Mouse (Mus musculus): Measurements from ENCODE around the gene Tmem212. TPM values are rescaled to one million over a fixed set of nuclear protein-coding genes. Genes with fewer than 3 reads are reported as not detected.

Tmem212 gene
- polyA plus RNA-seq, 2 experiments: not detected

- ATAC-seq (ENCODE audit: low FRiP score, low read depth) (no peak), DNase-seq (ENCODE audit: low spot score) (no peak)
- Histone ChIP-seq H3K9me3 (ENCODE audit: control insufficient read depth, low read length) (no peaks in the 10 kb centered on the region), H3K27me3 (ENCODE audit: control insufficient read depth, insufficient read depth, low read length) (no peaks in the 10 kb centered on the region), H3K36me3 (ENCODE audit: control insufficient read depth, insufficient read depth, low read length) (no peaks in the 10 kb centered on the region), H3K27ac (replicated peaks; ENCODE audit: low read depth, low read length) (no peak overlapping the region), H3K4me1 (ENCODE audit: control insufficient read depth, insufficient read depth, low read length) (no peaks in the 10 kb centered on the region), H3K9ac (ENCODE audit: low read depth, low read length, severe bottlenecking) (no peak overlapping the region), H3K4me3 (replicated peaks; ENCODE audit: low read length) (no peak overlapping the region), H3K4me2 (replicated peaks; ENCODE audit: low read depth, low read length, severe bottlenecking) (no peak overlapping the region)
- 77% methylated on average over 9 of the region's 9 CpGs for WGBS
- no peak for TF ChIP-seq POLR2A (IDR thresholded peaks at IDR 0.05; ENCODE audit: borderline replicate concordance, extremely low read depth, insufficient read depth, insufficient read length)
Measured at GRCm38 (mm10) chr3:27873268-27874073, 22.7 kb downstream of the Tmem212 start.

- DNase-seq (ENCODE audit: low spot score) (no peak), ATAC-seq (ENCODE audit: low FRiP score, low read depth) (no peak)
- no peak overlapping the region for H3K9ac ChIP-seq (ENCODE audit: low read depth, low read length, severe bottlenecking)
- H3K27ac ChIP-seq (replicated peaks; ENCODE audit: low read depth, low read length): no peak overlapping the region
- H3K4me1 ChIP-seq (ENCODE audit: control insufficient read depth, insufficient read depth, low read length): no peaks in the 10 kb centered on the region
- 88% methylated on average over 4 of the region's 4 CpGs for WGBS
- no peak overlapping the region for H3K4me2 ChIP-seq (replicated peaks; ENCODE audit: low read depth, low read length, severe bottlenecking)
- no peak overlapping the region for H3K4me3 ChIP-seq (replicated peaks; ENCODE audit: low read length)
- H3K36me3 ChIP-seq (ENCODE audit: control insufficient read depth, insufficient read depth, low read length): no peaks in the 10 kb centered on the region
- TF ChIP-seq POLR2A (IDR thresholded peaks at IDR 0.05; ENCODE audit: borderline replicate concordance, extremely low read depth, insufficient read depth, insufficient read length): no peak
- H3K9me3 ChIP-seq (ENCODE audit: control insufficient read depth, low read length): no peaks in the 10 kb centered on the region
- H3K27me3 ChIP-seq (ENCODE audit: control insufficient read depth, insufficient read depth, low read length): no peaks in the 10 kb centered on the region
Measured at GRCm38 (mm10) chr3:27872429-27872828, 23.7 kb downstream of the Tmem212 start.

- ATAC-seq (ENCODE audit: low FRiP score, low read depth) (no peak), DNase-seq (ENCODE audit: low spot score) (no peak)
- Histone ChIP-seq H3K4me1 (ENCODE audit: control insufficient read depth, insufficient read depth, low read length) (no peaks in the 10 kb centered on the region), H3K9ac (ENCODE audit: low read depth, low read length, severe bottlenecking) (no peak overlapping the region), H3K4me3 (replicated peaks; ENCODE audit: low read length) (no peak overlapping the region), H3K9me3 (ENCODE audit: control insufficient read depth, low read length) (no peaks in the 10 kb centered on the region), H3K27ac (replicated peaks; ENCODE audit: low read depth, low read length) (no peak overlapping the region), H3K4me2 (replicated peaks; ENCODE audit: low read depth, low read length, severe bottlenecking) (no peak overlapping the region), H3K36me3 (ENCODE audit: control insufficient read depth, insufficient read depth, low read length) (no peaks in the 10 kb centered on the region), H3K27me3 (ENCODE audit: control insufficient read depth, insufficient read depth, low read length) (no peaks in the 10 kb centered on the region)
- TF ChIP-seq POLR2A (IDR thresholded peaks at IDR 0.05; ENCODE audit: borderline replicate concordance, extremely low read depth, insufficient read depth, insufficient read length): no peak
- WGBS: 96% methylated on average over 3 of the region's 3 CpGs
Measured at GRCm38 (mm10) chr3:27871891-27872290, 24.3 kb downstream of the Tmem212 start.

DNA sequence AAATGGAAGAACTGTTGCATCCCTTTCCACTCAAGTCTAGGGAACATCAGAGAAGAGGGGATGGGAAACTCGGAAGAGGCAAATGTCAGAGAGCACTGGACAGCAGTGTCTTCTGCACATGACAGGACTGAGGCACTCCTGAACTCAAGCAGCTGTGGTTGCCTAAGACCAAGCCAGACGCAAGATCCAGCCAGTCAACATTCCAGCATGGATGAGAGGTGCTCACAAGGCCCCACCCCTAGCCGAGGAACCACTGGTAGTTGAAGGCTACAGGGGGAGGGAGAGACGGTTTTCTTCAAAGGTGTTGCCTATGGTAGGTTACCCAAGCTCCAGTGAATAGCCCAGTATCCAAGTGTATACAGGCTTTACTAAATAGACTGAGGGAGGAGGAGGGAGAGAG lies 24.8 kb downstream of the Tmem212 start:
- no peaks in the 10 kb centered on the region for H3K36me3 ChIP-seq (ENCODE audit: control insufficient read depth, insufficient read depth, low read length)
- H3K9me3 ChIP-seq (ENCODE audit: control insufficient read depth, low read length): no peaks in the 10 kb centered on the region
- DNase-seq (ENCODE audit: low spot score) (no peak), ATAC-seq (ENCODE audit: low FRiP score, low read depth) (no peak)
- H3K9ac ChIP-seq (ENCODE audit: low read depth, low read length, severe bottlenecking): no peak overlapping the region
- TF ChIP-seq POLR2A (IDR thresholded peaks at IDR 0.05; ENCODE audit: borderline replicate concordance, extremely low read depth, insufficient read depth, insufficient read length): no peak
- WGBS: 67% methylated on average over 4 of the region's 4 CpGs
- H3K4me1 ChIP-seq (ENCODE audit: control insufficient read depth, insufficient read depth, low read length): 0 out of 2 replicates have a peak, but pooled peaks cover under 1% of the 10 kb centered on the region
- H3K27ac ChIP-seq (replicated peaks; ENCODE audit: low read depth, low read length): no peak overlapping the region
- no peaks in the 10 kb centered on the region for H3K27me3 ChIP-seq (ENCODE audit: control insufficient read depth, insufficient read depth, low read length)
- H3K4me2 ChIP-seq (replicated peaks; ENCODE audit: low read depth, low read length, severe bottlenecking): no peak overlapping the region
- no peak overlapping the region for H3K4me3 ChIP-seq (replicated peaks; ENCODE audit: low read length)

- 92% methylated on average over 3 of the region's 3 CpGs for WGBS
- Histone ChIP-seq H3K27ac (replicated peaks; ENCODE audit: low read depth, low read length) (no peak overlapping the region), H3K36me3 (ENCODE audit: control insufficient read depth, insufficient read depth, low read length) (no peaks in the 10 kb centered on the region), H3K27me3 (ENCODE audit: control insufficient read depth, insufficient read depth, low read length) (no peaks in the 10 kb centered on the region), H3K4me3 (replicated peaks; ENCODE audit: low read length) (no peak overlapping the region), H3K9ac (ENCODE audit: low read depth, low read length, severe bottlenecking) (no peak overlapping the region), H3K4me2 (replicated peaks; ENCODE audit: low read depth, low read length, severe bottlenecking) (no peak overlapping the region), H3K9me3 (ENCODE audit: control insufficient read depth, low read length) (no peaks in the 10 kb centered on the region), H3K4me1 (ENCODE audit: control insufficient read depth, insufficient read depth, low read length) (peaks cover 11% of the 10 kb centered on the region)
- no peak for ATAC-seq (ENCODE audit: low FRiP score, low read depth)
- no peak for DNase-seq (ENCODE audit: low spot score)
- TF ChIP-seq POLR2A (IDR thresholded peaks at IDR 0.05; ENCODE audit: borderline replicate concordance, extremely low read depth, insufficient read depth, insufficient read length): no peak
Measured at GRCm38 (mm10) chr3:27868681-27869080, 27.5 kb downstream of the Tmem212 start.

All from limb, embryonic 14.5 days (tissue).